Mouse (Mus musculus) brain, embryonic 14.5 days (tissue): ENCODE measurements around the gene Nudt5.

Experiments
- CTCF ChIP-seq: fragments of 200-500 bp; IDR thresholded peaks from 2 replicates; pipeline ENCODE4 v1.5.1; 2012; ENCODE audit warnings: inconsistent platforms, mild to moderate bottlenecking, moderate library complexity, borderline replicate concordance; ENCODE audit not compliant: insufficient read depth, insufficient read length; ENCODE audit errors: extremely low read depth
- POLR2A ChIP-seq: fragments of 200-500 bp; IDR thresholded peaks from 2 replicates; pipeline ENCODE4 v1.6.1; 2012; ENCODE audit warnings: mild to moderate bottlenecking, inconsistent platforms, borderline replicate concordance; ENCODE audit not compliant: poor library complexity, insufficient read depth, insufficient read length, severe bottlenecking; ENCODE audit errors: extremely low read depth

DNA sequence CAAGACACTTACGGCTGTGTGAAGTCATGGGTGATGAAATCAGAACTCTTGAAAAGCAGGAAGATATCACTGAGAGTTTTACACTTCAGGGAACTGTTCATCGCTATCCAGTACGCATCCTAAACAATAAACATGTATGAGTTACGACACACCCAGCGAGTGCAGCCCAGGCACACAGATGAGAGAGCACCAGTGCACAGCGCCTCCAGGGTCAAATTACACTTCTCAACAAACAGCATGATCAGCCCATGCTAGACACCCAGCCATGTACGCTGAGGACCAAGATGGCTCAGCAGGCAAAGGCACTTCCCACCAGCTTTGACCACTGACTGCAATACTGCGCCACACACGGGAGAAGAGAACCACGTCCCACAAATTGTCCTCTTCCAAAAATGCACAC lies 23.6 kb upstream of the Nudt5 start:
- TF ChIP-seq POLR2A (no peak), CTCF (no peak)
